Mouse (Mus musculus) CH12.LX (cell line): Measurements from ENCODE around the gene Dnajb7. TPM values are rescaled to one million over a fixed set of nuclear protein-coding genes. Genes with fewer than 3 reads are reported as not detected.

ENCODE experiments used
- DNase-seq: peaks from one replicate; pipeline ENCODE4 v3.0.0-alpha.2; 2013; ENCODE audit errors: extremely low read depth
- H3K27ac ChIP-seq: 2 replicates; pipeline ENCODE4 v1.5.1; 2012; ENCODE audit warnings: low read depth, mild to moderate bottlenecking, control low read depth, moderate library complexity; ENCODE audit not compliant: insufficient read depth
- H3K27me3 ChIP-seq: replicated peaks from 2 replicates; pipeline ENCODE3; 2012; ENCODE audit warnings: inconsistent platforms
- H3K36me3 ChIP-seq, 2 experiments: replicated peaks in 1 of 2; 2 replicates each; pipeline versions ENCODE3 to v1.6.1; 2012; ENCODE audit warnings: inconsistent platforms in 1 of 2, low read length in 1 of 2, mild to moderate bottlenecking in 1 of 2, mixed read lengths in 1 of 2, moderate library complexity in 1 of 2; ENCODE audit not compliant: control insufficient read depth in 1 of 2, insufficient read depth in 1 of 2
- H3K4me1 ChIP-seq, 2 experiments: 2 replicates each; pipeline ENCODE4 v1.6.1; 2012; ENCODE audit warnings: inconsistent platforms in 1 of 2, moderate library complexity in 1 of 2; ENCODE audit not compliant: insufficient read depth in 2 of 2, control insufficient read depth in 1 of 2
- H3K4me2 ChIP-seq: 2 replicates; pipeline ENCODE4 v1.6.1; 2012; ENCODE audit warnings: low read depth, mild to moderate bottlenecking, control low read depth; ENCODE audit not compliant: poor library complexity, insufficient read depth, severe bottlenecking
- H3K4me3 ChIP-seq, 3 experiments: fragments of 150-350 bp in 1 of 3; sonication (generic) in 1 of 3; replicated peaks in 1 of 3; 2 replicates each; pipeline versions ENCODE3 to v1.5.1; 2011 to 2012; ENCODE audit warnings: low read depth in 2 of 3, low read length in 2 of 3, mild to moderate bottlenecking in 2 of 3, moderate library complexity in 2 of 3, control low read depth in 1 of 3, improper control_type of control experiment in 1 of 3, inconsistent platforms in 1 of 3, mixed read lengths in 1 of 3; ENCODE audit not compliant: poor library complexity in 1 of 3
- H3K79me2 ChIP-seq: replicated peaks from 2 replicates; pipeline ENCODE4 v1.6.1; 2012; ENCODE audit warnings: mild to moderate bottlenecking, moderate library complexity; ENCODE audit not compliant: control insufficient read depth, poor library complexity, insufficient read depth, severe bottlenecking; ENCODE audit errors: extremely low read depth
- H3K9ac ChIP-seq: 2 replicates; pipeline ENCODE4 v1.6.1; 2012; ENCODE audit warnings: low read depth, mild to moderate bottlenecking, control low read depth, moderate library complexity; ENCODE audit not compliant: insufficient read depth
- H3K9me3 ChIP-seq: replicated peaks from 2 replicates; pipeline ENCODE3; 2012; ENCODE audit warnings: low read length, inconsistent platforms, mixed read lengths
- CTCF ChIP-seq, 2 experiments: IDR thresholded peaks in 1 of 2; conservative IDR thresholded peaks in 1 of 2; 2 replicates each; pipeline ENCODE4 v1.5.1; 2011 to 2012; ENCODE audit warnings: low read depth in 2 of 2, low read length in 2 of 2, improper control_type of control experiment in 1 of 2, inconsistent platforms in 1 of 2, mild to moderate bottlenecking in 1 of 2, moderate library complexity in 1 of 2
- E2F4 ChIP-seq: IDR thresholded peaks from 2 replicates; pipeline ENCODE4 v1.6.1; 2011; ENCODE audit warnings: low read depth, low read length, improper control_type of control experiment; ENCODE audit not compliant: insufficient replicate concordance
- ETS1 ChIP-seq: conservative IDR thresholded peaks from 2 replicates; pipeline ENCODE4 v1.6.1; 2012; ENCODE audit warnings: low read depth, mild to moderate bottlenecking, inconsistent platforms, low read length, improper control_type of control experiment, moderate library complexity
- HCFC1 ChIP-seq: IDR thresholded peaks from 2 replicates; pipeline ENCODE4 v1.6.1; 2012; ENCODE audit warnings: low read depth, mild to moderate bottlenecking, inconsistent platforms, low read length, improper control_type of control experiment
- JUN ChIP-seq: IDR thresholded peaks from 2 replicates; pipeline ENCODE4 v1.6.1; 2011; ENCODE audit warnings: low read depth, mild to moderate bottlenecking, low read length, improper control_type of control experiment, moderate library complexity; ENCODE audit not compliant: insufficient read depth
- JUND ChIP-seq: conservative IDR thresholded peaks from 2 replicates; pipeline ENCODE4 v1.6.1; 2011; ENCODE audit warnings: low read depth, low read length, improper control_type of control experiment
- MAFK ChIP-seq: IDR thresholded peaks from 2 replicates; pipeline ENCODE4 v1.6.1; 2011; ENCODE audit warnings: low read length, improper control_type of control experiment; ENCODE audit not compliant: insufficient replicate concordance
- MAX ChIP-seq: IDR thresholded peaks from 2 replicates; pipeline ENCODE4 v1.6.1; 2011; ENCODE audit warnings: low read length, improper control_type of control experiment
- MAZ ChIP-seq: IDR thresholded peaks from 2 replicates; pipeline ENCODE4 v1.6.1; 2012; ENCODE audit warnings: low read depth, mild to moderate bottlenecking, inconsistent platforms, low read length, improper control_type of control experiment, moderate library complexity
- MEF2A ChIP-seq: IDR thresholded peaks from 2 replicates; pipeline ENCODE4 v1.6.1; 2014; ENCODE audit warnings: low read depth, mild to moderate bottlenecking, inconsistent platforms, low read length, improper control_type of control experiment, borderline replicate concordance
- MYC ChIP-seq: IDR thresholded peaks from 2 replicates; pipeline ENCODE4 v1.6.1; 2011; ENCODE audit warnings: low read depth, mild to moderate bottlenecking, improper control_type of control experiment, low read length
- NELFE ChIP-seq: IDR thresholded peaks from 2 replicates; pipeline ENCODE4 v1.6.1; 2011; ENCODE audit warnings: low read depth, low read length, improper control_type of control experiment
- NRF1 ChIP-seq: IDR thresholded peaks from 2 replicates; pipeline ENCODE4 v1.6.1; 2014; ENCODE audit warnings: low read depth, mild to moderate bottlenecking, inconsistent platforms, low read length, improper control_type of control experiment, moderate library complexity
- PAX5 ChIP-seq: IDR thresholded peaks from 2 replicates; pipeline ENCODE4 v1.6.1; 2012; ENCODE audit warnings: low read length, inconsistent platforms, mixed read lengths
- POLR2AphosphoS2 ChIP-seq: IDR thresholded peaks from 2 replicates; pipeline ENCODE4 v1.6.1; 2011; ENCODE audit warnings: low read depth, low read length, improper control_type of control experiment
- RAD21 ChIP-seq: IDR thresholded peaks from 2 replicates; pipeline ENCODE4 v1.6.1; 2011; ENCODE audit warnings: low read depth, mild to moderate bottlenecking, low read length, improper control_type of control experiment, moderate library complexity
- SIN3A ChIP-seq: IDR thresholded peaks from 2 replicates; pipeline ENCODE4 v1.6.1; 2012; ENCODE audit warnings: low read length, improper control_type of control experiment, inconsistent platforms
- SMC3 ChIP-seq: IDR thresholded peaks from 2 replicates; pipeline ENCODE4 v1.6.1; 2011; ENCODE audit warnings: low read depth, low read length, improper control_type of control experiment
- TBP ChIP-seq: conservative IDR thresholded peaks from 2 replicates; pipeline ENCODE4 v1.6.1; 2011; ENCODE audit warnings: low read depth, low read length, improper control_type of control experiment
- TCF12 ChIP-seq: IDR thresholded peaks from 2 replicates; pipeline ENCODE4 v1.6.1; 2014; ENCODE audit warnings: low read depth, mild to moderate bottlenecking, inconsistent platforms, low read length, improper control_type of control experiment
- USF2 ChIP-seq: conservative IDR thresholded peaks from 2 replicates; pipeline ENCODE4 v1.6.1; 2011; ENCODE audit warnings: low read depth, low read length, improper control_type of control experiment
- ZC3H11A ChIP-seq: IDR thresholded peaks from 2 replicates; pipeline ENCODE4 v1.6.1; 2012; ENCODE audit warnings: low read depth, mild to moderate bottlenecking, inconsistent platforms, low read length, improper control_type of control experiment
- ZMIZ1 ChIP-seq: IDR thresholded peaks from 2 replicates; pipeline ENCODE4 v1.6.1; 2012; ENCODE audit warnings: low read depth, mild to moderate bottlenecking, inconsistent platforms, low read length, improper control_type of control experiment
- ZNF384 ChIP-seq: IDR thresholded peaks from 2 replicates; pipeline ENCODE4 v1.6.1; 2012; ENCODE audit warnings: low read depth, low read length, improper control_type of control experiment, inconsistent platforms
- dilution Hi-C: fragments of 300-500 bp; cut with MboI; formaldehyde crosslinking; loops from 2 replicates; pipeline ENCODE4 v1.14.3; 2020; ENCODE audit warnings: low sequenced_read_pairs; ENCODE audit not compliant: extremely low pct_unique_long_range_greater_than_20kb, extremely low pct_ligation_motif_present
- in situ Hi-C: fragments of 300-500 bp; cut with MboI; formaldehyde crosslinking; loops from 3 replicates; pipeline ENCODE4 v1.14.3; 2019; ENCODE audit warnings: low sequenced_read_pairs, low pct_ligation_motif_present, low pct_unique_long_range_greater_than_20kb, mixed read lengths
- polyA plus RNA-seq: library from polyadenylated mRNA; unstranded; fragments of >175 nt; gene quantifications from 2 replicates; pipeline ENCODE4 v1.2.1, GENCODE M21; 2012; ENCODE audit warnings: low read depth; ENCODE audit not compliant: insufficient read length
- total RNA-seq, 2 experiments: library from RNA; depleted of rRNA; stranded (reverse); fragments of 300-350 nt in 1 of 2; fragments of >200 nt in 1 of 2; gene quantifications; 2 replicates each; pipeline ENCODE4 v1.2.3; 2012 to 2014

Gene Dnajb7
- total and polyA plus RNA-seq, 3 experiments, result not detected

- TF ChIP-seq CTCF (conservative IDR thresholded peaks at IDR 0.05 in 1 of 2, IDR thresholded peaks at IDR 0.05 in 1 of 2; ENCODE audit: low read depth in 2 of 2, low read length in 2 of 2) (no peak), SIN3A (no peak; the same call in 1 of the 2 replicates), MYC (no peak), TBP (no peak)
Measured at GRCm38 (mm10) chr15:81399297-81399637, 8.8 kb downstream of the Dnajb7 start (continued).

- no peak for DNase-seq
- H3K27me3 ChIP-seq, result no peaks in the 10 kb centered on the region
- H3K9ac ChIP-seq, result peak overlapping the region; percentile 79
- TF ChIP-seq TBP (no peak), ZNF384 (peak; percentile 65)
- peaks cover 81% of the 10 kb centered on the region for H3K79me2 ChIP-seq
- H3K36me3 ChIP-seq, result peaks cover 6 to 33% of the 10 kb centered on the region in 2 experiments
- H3K9me3 ChIP-seq, result no peaks in the 10 kb centered on the region
- no peak overlapping the region for H3K27ac ChIP-seq
- peak overlapping the region; percentile 100 for H3K4me2 ChIP-seq
- in situ Hi-C loops, result no loop called here
- dilution Hi-C loops, result no loop called here
- H3K4me3 ChIP-seq, result peak overlapping the region in 2 of 3 experiments; percentile 68 to 98
- H3K4me1 ChIP-seq, result peaks cover 0 to 60% of the 10 kb centered on the region in 2 experiments; a peak in 2 of 4 replicates
Measured at GRCm38 (mm10) chr15:81398189-81398588, 9.9 kb downstream of the Dnajb7 start.

GRCm38 (mm10) chr15:81394211-81394915 lies 13.7 kb downstream of the Dnajb7 start:
- H3K79me2 ChIP-seq, result peaks cover 81% of the 10 kb centered on the region
- H3K4me3 ChIP-seq, result no peak overlapping the region
- peak overlapping the region; percentile 48; the same call in 1 of the 2 replicates for H3K27ac ChIP-seq
- H3K4me2 ChIP-seq, result no peak overlapping the region
- TF ChIP-seq NELFE (no peak), E2F4 (no peak), ETS1 (no peak), POLR2AphosphoS2 (no peak), PAX5 (no peak), TCF12 (no peak), ZMIZ1 (no peak), ZC3H11A (no peak), MEF2A (no peak), MAZ (no peak), JUND (no peak), HCFC1 (no peak), MAX (no peak), JUN (no peak), SIN3A (no peak), USF2 (no peak), MAFK (no peak), RAD21 (no peak), NRF1 (no peak), SMC3 (no peak)
- TF ChIP-seq, all 38 proteins: peak for 0
- no peaks in the 10 kb centered on the region for H3K27me3 ChIP-seq
- no peaks in the 10 kb centered on the region for H3K9me3 ChIP-seq
- H3K4me1 ChIP-seq, result peaks cover 0 to 59% of the 10 kb centered on the region in 2 experiments; a peak in 2 of 4 replicates
- no peak for DNase-seq
- H3K9ac ChIP-seq, result no peak overlapping the region
- dilution Hi-C loops, result no loop called here
- in situ Hi-C loops, result no loop called here
- H3K36me3 ChIP-seq, result peaks cover 21 to 62% of the 10 kb centered on the region in 2 experiments
